Mouse (Mus musculus) cerebellum, adult 18-20 months (tissue): ENCODE data around the gene Adgrl2.

Source experiments
- DNase-seq, 2 experiments: peaks; one replicate each; pipeline ENCODE4 v3.0.0; 2021

The Adgrl2 gene

DNA sequence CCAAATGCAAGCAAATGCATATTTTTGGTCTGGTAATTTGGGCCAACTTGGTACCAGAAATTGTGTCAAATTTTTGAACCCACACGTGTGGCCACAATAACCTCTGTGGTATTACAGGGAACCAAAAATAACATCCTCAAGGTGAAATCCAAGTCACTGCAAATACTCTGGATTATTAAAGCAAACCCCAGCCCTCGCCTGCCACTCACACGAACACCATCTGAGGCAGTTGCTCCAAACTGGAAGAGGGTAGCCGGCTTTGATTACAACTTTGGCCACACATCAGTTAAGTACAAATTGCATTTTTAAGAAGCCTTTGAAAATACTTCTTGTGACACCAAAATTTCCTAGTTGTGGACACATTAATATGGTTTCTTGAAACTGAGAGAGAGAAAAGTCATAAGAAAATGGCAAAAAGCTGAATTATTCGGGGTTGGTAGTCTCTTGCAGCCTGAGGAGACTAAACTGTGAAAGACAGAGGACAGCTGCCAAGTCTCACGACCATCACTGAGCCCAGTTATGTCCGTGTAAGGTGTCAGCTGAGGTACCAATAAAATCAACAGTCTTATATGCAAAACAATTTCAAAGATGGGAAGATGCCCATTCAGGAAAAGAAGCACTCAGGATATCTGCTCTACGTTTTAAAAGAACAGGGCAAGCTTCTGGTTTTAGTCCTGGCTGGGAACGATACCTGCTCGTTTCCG is 18.3 kb downstream of the Adgrl2 start:
- no peak for DNase-seq

DNA sequence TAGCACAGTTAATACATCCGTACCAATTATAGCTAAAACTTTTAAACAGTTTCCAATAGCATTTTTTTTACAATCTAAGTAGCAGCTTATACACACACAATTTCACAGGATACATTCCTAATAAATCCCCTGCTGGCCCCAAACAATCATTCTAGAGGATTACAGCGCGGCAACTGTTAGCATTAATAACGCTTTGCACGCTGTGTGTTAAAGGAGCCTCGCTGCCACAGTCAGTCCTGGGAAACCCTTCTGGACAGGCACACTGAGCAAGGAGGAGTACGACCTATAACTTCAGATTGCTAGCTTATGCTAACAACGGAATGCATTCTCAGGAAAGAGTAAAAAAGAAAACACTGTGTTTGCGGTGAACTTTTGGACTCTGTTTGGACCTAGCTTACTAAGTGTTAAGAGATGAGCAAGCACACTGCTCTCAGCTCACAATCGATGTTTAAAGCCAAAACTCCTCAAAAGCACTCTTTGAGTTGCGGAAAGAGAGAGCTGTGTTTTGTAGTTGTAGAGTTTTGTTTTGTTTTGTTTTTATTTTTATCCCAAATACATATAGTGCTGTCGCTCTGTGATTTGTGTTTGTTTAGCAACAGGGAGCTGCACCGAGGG is 25.3 kb downstream of the Adgrl2 start:
- no peak for DNase-seq

DNA sequence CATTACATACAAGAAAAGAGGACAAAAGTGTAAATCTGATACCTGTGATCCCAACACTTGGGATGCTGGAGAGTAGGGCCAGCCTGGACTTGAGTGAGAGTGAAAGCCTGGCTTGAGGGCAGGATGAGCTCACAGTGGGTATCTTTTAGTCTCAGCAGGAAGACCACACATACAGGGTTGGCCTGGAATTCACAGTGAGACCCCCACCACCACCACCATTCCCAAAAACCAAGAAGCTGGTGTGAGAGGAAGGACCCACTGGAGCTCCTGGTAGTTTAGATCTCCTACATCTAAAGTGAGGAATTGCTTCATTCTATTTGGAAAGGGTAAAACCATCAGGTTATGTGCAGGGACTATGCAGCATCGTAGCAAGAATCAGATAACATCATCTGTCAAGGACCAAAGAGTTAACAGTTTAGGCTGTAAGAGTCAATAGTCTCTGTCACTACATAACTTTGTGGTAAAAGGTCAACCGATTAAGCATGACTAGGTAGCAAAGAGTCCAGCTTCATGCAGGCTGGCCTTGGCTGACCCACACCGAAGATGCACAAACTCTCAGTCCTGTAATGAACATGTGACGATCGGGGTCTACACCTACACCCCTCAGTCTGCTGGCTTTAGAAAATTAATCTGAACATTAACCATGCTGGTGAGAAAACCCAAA is 26.8 kb downstream of the Adgrl2 start:
- no peak for DNase-seq

DNA sequence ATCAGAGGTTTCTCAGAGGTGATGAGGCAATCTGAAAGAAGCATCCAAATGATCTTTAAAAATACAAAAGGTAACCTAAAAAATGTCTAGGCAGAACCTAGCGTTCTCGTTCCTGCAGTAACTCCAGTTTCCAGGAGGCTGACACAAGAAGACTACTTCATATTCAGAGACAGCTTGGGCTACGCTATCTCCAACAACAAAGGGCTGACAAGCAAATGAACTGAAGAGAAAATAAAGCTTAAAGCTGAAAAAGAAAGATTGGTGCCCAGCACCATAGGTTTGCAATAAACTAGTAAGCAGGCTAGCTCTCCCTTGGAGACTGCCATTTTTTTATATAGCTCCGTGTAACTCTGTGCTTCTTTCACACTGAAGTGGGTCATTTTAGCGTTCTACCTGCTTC is 28.7 kb downstream of the Adgrl2 start:
- DNase-seq: no peak

DNA sequence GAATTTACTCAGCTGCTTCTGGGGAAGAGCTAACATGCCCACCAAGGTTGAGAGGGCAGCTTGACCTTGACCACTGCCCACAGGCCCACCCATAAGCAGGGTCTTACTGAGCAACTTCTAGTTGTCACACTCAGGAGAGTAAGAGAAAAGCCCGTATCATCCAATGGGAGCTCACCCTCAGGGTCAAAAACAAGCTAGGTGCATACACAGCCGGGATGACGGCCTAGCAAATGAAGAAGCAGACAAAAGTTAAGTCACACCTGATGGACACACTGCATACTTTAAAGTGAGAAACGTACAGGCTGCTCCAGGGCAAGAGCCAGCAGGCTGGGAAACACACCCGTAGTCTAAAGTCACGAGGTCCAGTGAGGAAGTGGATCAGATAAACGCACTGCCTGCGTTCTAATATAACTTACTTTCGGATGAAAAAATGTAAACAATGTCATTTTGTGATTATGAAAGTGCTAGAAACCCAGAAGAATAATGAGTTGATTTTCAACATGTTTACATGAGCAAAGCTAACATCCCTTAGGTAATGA is 29.5 kb downstream of the Adgrl2 start:
- no peak for DNase-seq

DNA sequence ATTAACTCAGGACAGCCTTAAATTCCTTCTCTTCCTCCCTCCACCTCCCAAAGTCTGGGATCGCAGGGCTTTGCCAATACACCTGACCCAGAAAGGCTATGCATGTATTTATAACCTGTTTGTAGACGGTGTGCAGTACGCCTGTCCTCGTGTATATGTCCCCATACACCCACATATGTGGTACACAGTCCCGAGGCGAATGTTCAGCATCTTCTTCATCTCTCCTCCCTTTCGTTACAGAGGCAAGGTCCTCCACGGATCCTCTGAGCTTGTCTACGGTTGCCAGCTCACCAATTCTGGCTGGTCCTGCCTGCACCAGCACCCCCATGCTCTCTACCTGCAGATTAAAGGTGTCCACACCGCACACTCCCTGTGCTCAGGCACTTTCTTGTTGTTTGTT is 30.1 kb downstream of the Adgrl2 start:
- no peak for DNase-seq

DNA sequence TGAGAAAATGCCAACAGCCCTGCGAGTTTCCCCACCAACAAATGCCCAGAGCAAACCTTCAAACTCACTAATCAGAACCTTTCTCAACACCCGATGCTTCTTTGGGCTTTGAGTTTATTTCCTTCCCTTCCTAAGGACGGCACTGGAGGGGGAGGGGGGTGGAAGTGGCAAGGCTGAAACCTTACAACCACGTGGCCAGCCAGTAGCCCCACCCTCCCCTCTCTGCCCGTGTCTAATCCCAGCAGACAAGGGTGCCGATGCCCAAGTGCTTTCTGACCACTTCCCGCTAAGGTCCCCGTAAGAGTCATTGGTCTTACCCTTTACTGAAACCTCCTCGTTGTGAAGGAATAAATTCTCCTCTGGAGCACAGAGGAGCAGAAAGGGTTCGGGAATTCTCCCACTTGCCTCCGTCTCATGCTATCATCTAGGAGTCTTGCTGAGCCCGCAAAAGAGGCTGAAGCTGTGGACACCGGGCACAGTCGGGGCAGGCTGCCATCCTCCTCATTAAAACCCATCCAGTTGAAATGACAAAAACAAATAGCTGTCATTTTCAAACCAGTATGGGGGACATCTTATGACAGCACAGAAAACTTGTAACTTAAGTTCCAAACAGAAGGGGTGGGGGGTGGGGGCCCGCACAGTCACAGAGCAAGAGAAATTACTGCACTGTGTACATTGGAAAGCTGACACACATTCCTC is 30.9 kb downstream of the Adgrl2 start:
- no peak for DNase-seq

DNA sequence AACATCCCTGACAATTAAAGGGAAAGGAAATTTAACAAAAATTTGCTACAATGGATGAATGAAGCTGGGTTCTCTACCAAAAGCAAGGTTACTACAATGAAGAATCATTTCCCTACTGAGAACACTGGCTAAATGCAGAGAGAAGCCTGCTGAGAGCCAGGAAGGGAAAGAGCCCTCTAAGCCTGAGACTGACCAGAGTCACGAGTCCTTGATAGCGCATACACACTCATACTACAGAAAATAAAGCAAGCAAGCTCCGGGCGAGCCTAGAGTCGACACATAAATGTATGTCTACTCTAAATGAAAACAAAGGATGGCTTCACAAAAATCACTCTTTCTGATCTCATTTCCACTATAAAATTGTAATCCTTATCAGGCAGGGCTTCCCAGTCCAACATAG is 31.6 kb downstream of the Adgrl2 start:
- no peak for DNase-seq

DNA sequence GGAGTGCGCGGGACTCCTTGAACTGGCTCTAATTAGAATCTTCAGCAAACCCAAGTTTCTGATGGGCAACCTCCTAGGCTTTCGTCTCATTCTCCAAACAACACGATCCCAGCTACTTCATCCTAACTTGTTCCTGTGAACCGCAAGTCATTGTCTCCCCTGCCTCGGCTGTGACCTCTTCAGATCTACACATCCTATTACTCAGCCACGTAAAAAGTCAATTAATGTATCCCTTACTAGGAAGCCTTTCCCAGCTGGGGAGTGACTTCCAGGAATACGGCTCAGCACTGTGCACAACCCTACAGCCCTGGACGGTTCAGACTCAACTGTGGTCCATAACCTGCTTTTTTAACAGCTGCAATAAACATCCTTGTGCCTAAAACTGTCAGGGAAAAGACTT is 32.2 kb downstream of the Adgrl2 start:
- DNase-seq: no peak

DNA sequence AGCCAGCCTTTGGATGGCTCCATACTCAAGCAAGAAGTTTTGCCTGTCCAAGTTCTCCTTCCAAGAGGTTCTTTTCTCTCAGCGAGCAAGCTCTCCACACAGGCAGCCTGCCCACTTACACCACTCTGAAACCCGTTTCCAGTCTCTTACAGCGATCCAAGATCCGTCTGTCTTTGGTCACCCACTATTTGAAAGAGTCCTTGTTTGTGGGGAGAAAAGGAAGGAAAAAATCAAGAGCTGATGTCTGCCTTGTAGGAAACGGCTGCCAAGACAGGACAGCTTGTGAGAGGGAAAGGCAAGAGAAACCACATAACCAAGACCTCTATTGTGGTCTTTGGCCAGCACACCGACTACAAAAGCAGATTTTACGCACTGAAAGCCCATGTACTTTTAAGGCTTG is 33.5 kb downstream of the Adgrl2 start:
- DNase-seq: no peak

DNA sequence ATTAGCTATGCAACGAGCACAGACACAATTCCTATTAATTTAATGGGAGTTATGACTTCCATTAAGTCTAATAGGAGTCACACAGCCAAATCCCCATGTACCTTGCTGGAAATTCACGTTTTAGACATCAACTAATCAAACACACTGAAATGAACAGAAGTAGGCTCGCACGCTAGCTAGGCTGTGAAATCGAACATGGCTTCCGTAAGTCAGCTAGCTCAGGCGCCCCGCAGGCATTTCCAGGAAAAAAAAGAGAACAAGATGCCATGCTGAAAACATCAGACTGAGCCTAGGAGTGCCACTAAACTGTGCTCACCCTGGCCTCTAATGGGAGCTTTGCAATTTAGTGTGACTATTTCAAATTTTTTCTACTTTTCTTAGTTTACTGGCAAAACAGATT is 40.6 kb downstream of the Adgrl2 start:
- no peak for DNase-seq

DNA sequence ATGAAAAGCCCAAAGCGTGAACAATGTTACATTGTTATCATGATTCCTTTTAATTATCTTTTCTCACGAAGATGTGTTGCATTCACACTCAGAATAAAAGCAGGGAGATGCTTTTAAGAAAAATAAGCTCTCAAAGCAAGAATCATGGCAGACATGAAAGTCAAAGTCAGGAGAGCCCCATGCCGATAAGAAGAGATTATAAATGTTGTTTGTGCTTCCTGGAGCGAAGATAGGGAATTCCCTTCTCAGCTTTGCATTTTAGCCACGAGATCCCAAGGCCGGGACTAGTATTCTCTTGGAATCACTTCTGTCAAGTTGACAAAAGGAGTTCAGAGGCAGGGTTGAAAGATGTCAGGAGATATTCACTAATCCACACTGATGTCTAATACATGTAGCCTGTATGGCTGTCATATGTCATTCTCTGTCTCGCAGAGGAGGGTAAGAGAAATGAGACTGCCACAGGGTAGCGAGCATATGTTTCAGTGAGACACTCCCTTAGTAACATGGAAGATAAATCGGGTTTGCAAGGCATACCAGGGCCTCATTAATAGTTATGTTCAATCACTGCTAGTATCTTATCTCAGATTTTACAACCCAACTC is 42.5 kb downstream of the Adgrl2 start:
- DNase-seq: no peak

DNA sequence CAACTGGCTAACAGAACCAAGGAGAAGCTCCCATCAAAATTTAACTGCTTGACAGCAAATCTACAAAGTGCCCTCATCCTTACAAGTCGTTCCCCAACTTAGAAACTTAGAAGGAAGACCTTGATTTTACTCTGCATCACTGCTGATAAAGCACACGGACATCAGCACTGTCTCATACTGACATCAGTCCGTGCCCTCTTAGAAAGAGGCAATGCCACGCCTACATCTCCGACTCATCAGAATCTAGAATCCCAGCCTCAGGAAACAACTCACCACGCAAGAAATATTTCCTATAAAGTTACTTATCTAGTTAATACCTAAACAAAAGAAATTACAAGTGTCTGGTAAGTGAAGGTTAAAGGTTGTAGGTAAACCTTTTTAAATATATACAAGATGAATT is 43.1 kb downstream of the Adgrl2 start:
- DNase-seq: no peak

DNA sequence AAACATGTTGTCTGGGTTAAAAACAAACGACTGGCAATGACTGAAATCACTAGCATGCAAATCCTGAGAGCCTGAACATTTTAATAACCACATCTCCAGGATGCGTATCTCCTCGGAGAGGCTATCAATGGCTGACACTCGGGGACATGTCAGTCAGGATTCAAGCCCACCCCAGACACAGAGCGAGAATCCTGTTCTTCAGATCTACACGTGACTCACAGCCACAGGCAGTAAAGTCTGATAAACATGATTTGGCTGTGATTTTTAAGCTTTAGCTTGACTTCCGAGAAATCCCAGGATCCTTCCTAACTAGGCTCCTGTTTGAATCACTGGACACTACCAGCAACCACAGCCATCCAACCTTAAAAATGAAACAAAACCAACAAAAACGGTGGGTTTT is 44.8 kb downstream of the Adgrl2 start:
- DNase-seq: no peak

DNA sequence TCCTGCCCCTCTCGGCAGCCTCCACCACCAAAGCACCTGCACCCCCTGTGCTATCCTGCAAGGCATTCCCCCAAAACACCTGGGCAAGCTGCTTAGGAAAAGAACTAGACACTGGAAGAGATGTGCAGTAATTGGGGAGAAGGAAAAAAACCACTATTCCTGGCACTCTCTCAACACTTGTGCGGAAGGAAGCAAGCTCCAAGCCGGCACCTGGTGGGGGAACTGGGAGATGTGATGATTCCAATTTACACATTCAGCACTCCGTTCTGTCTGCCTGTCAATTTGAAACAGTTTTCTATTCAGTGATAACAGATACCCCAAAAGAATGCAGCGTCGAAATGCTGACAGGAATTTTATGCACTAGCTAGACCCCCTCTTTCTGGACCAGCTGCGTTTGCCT is 50.9 kb downstream of the Adgrl2 start:
- no peak for DNase-seq

DNA sequence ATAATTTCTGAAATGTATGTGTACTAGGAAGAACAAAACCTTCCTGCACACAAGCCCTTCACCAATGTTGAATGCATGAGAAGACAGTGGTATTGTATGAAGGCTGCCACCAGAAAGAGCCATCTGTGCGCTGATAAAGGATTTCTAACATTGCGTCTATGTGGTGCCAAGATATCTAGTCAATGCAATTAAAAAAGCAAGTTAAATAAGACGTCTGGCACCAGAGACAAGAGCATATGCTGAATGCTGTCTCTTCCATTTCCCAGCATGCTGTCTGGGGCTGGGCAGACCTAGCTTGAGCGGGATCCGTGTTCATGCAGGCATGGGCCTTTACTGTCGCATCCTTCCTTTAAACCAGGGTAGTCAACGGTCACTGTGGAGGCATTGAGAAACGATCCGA is 55.3 kb downstream of the Adgrl2 start:
- no peak for DNase-seq

DNA sequence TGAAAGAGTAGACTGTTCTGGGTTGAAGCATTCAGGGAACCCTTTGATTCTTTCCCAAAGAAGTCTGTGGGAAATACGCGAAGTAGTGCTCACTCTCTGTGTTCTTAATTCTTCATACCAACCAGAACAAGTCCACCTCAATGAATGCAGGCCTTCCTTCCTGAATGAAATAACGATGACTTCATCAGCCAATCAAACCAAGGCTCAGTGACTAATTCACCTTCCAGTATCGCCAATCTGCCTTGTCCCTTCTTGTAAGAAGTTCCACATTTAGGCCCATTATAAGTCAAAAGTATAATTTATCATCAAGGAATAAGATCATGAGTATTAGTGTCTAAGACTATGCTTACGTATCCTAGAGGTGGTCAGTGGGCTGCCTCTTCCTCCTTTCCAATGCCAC is 56.1 kb downstream of the Adgrl2 start:
- DNase-seq: no peak

DNA sequence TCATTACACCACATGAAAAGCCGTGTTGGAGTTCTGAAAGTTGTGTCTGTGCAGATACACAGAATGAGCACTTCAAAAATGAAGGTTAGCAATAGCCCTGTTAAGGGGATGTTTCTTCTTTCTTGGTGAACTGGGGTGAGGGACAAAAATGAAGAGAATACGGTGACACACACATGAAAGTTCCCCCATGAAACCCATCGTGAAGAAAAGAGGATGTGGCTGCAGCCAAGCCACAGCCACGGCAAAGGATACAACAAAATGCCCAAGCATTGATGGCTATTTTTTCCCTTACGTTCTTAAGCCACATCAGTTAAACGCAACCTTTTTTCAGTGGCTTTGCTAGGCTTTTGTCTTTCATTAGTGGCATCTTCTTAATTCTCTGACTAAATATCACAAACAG is 57.2 kb downstream of the Adgrl2 start:
- no peak for DNase-seq

DNA sequence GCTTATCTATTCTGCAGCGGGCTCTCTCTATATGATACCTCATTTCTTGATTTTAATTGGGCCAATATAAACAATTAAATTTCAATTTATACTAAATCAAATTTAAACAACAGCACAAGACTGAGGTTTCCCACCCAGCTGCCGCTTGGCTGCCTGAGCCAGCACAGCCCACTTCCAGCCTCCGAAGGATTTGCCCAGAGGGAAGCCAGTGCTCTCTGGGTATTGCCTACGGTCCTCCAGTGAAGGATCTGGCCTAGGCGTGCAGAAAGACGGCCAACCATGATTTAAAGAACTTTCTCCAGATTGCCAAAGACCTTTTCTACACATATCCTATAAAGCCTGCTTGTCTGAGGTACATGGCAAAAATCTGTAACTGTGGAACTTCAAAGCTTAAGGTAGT is 59.4 kb downstream of the Adgrl2 start:
- DNase-seq: no peak

DNA sequence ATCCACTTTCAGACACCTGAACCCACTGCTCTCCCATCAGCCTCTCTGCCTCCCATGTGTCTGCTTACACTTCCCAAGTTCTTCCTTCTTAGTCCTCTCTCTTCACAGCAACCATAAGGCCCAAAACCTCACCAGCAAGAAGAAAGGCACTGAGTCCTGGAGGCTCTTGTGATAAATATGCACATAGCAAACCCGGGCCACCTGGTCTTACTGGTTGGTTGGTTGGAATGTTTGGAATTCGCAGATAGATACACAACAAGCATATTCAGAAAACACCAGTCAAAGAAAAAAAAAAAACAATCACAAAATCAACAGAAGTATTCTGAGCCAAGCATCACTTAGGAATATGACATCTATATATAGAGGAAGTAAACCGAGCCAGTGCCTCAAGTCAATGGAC is 64.0 kb downstream of the Adgrl2 start:
- no peak for DNase-seq

DNA sequence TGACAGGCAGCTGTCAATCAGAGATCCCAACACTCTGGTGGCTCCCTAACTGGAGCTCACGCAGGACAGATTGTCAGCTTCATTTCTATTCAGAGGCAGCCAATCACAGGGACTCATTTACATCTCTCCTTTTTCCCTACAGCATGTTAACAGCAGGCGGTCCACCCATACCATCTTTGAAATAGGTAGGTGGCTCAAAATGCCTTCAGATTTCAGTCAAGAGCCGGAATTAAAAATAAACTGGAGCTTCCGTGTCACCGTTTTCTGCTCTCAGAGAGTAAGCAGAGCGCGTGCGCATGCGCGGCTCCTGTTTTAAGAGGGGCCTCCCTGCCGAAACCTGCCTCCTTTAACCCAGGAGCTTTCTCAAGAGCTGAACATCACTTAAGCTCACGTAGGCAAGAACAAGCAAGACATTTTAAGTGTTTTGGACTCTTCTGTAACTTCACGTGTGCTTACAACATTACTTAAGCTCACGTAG is 67.7 kb downstream of the Adgrl2 start:
- peak; percentile 12 to 26 for DNase-seq

DNA sequence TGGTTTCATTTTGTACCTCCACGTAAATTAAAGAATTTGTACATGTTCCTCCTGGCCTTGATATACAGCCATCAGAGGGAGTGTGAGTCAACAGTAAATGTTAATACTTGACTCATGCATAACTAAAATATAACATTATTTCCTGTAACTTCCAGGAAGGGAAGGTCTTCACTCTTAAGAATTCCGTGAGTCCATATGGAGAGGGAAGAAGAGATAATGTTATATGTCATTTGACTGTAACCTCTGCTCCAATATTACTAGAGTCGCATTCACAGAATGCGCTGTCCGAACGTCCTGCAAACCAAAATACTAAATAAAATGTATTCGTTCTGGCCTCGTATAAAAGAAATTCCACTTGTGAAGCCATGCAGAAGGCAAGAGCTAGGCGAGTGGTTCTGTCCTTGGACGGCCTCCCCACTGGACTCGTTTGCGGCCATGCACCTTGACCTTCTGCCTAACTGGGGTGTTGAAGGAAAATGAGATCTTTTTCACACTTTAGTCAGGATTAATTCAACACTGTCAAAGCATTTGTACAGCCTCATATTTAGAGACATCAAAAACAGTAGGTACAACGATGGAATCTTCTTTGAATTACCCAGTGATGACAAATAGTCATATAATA is 68.3 kb downstream of the Adgrl2 start:
- no peak for DNase-seq

DNA sequence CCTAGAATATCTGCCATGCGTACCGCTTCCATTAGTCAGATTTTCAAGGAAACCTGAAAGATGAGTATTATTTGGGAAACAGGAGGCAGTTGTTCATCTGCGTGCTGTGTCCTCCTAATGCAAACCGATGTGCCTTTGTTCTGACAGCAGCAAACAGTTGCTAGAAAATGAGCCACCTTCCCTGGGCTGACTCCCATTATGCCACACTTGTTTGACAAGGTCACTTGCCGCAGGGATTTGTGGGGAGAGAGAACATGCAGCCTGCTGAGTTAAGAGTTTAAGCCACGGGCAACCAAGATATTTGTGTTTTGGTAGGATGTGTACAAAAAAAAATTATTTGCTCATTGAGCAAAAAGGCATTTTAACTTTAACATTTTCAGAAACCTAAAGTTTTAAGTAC is 69.5 kb downstream of the Adgrl2 start:
- DNase-seq: no peak
